Mouse (Mus musculus) bone marrow, adult 2 months (tissue): ENCODE data around the gene Ptprm. TPM values are rescaled to one million over a fixed set of nuclear protein-coding genes. Genes with fewer than 3 reads are reported as not detected.

ENCODE experiments used
- H3K27ac ChIP-seq: fragments of 200-500 bp; 2 replicates; pipeline ENCODE4 v1.5.1; 2012; ENCODE audit warnings: low read depth, mild to moderate bottlenecking, control low read depth, inconsistent platforms, low read length; ENCODE audit not compliant: control insufficient read depth, poor library complexity, insufficient read depth
- H3K4me1 ChIP-seq: fragments of 200-500 bp; 2 replicates; pipeline ENCODE4 v1.6.1; 2011; ENCODE audit warnings: low read length; ENCODE audit not compliant: control insufficient read depth, insufficient read depth
- H3K4me3 ChIP-seq: fragments of 200-500 bp; replicated peaks from 2 replicates; pipeline ENCODE3; 2011; ENCODE audit warnings: mild to moderate bottlenecking, low read depth, low read length, control low read depth; ENCODE audit not compliant: control insufficient read depth
- CTCF ChIP-seq: fragments of 200-500 bp; IDR thresholded peaks from 2 replicates; pipeline ENCODE4 v1.5.1; 2011; ENCODE audit warnings: low read length, control low read depth; ENCODE audit not compliant: control insufficient read depth, insufficient read depth
- POLR2A ChIP-seq: fragments of 200-500 bp; IDR thresholded peaks from 2 replicates; pipeline ENCODE4 v1.6.1; 2011; ENCODE audit warnings: low read depth, mild to moderate bottlenecking, control low read depth, low read length, borderline replicate concordance; ENCODE audit not compliant: control insufficient read depth
- WGBS: fragments of 180-500 bp; shearing (Covaris S2); methylation state at CpG from one replicate; pipeline ENCODE4 v1.1.7; 2018; 5-methylcytosine and 5-hydroxymethylcytosine counted together
- polyA plus RNA-seq: library from polyadenylated mRNA; stranded (reverse); fragments of >200 nt; gene quantifications from 2 replicates; pipeline ENCODE4 v1.2.4, GENCODE M21; 2011; ENCODE audit warnings: low replicate concordance; ENCODE audit not compliant: missing spikeins, insufficient read depth, insufficient read length

Ptprm gene
- polyA plus RNA-seq, 1 experiment, result 4.0 TPM

DNA sequence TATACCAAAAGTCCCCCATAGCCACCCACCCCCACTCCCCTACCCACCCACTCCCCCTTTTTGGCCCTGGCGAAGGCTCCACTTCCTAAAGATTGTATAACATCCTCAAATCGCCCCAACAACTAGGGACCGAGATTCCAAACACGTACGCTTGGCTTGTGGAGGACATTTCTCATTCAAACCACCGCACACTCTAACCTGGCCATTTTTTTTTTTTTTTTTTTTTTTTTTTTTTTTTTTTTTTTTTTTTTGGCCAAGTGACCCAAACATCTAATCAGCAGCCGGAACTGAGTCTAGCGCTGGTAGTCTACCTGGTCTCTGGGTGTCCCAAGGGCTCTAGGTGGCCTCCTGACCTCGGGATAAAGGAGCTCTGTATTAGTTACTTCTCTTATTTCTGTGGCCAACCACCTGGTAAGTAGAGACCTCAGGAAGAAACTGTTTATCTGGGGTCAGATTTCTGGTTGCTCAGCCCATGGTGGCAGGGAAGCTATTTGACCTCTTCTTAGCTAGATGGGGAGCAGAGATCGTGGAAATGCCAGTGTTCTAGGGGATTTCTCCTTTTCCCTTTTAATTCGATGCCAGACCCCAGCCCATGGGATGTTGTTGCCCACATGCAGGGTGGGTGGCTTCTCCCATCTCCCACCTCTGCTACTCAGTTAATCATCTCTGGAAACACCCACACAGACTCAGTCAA is 9.3 kb upstream of the Ptprm start:
- Histone ChIP-seq H3K4me3 (no peak overlapping the region), H3K4me1 (no peaks in the 10 kb centered on the region), H3K27ac (no peak overlapping the region)
- no peak for TF ChIP-seq POLR2A
- no peak for TF ChIP-seq CTCF
- WGBS, result 78% methylated on average over 11 of the region's 11 CpGs

DNA sequence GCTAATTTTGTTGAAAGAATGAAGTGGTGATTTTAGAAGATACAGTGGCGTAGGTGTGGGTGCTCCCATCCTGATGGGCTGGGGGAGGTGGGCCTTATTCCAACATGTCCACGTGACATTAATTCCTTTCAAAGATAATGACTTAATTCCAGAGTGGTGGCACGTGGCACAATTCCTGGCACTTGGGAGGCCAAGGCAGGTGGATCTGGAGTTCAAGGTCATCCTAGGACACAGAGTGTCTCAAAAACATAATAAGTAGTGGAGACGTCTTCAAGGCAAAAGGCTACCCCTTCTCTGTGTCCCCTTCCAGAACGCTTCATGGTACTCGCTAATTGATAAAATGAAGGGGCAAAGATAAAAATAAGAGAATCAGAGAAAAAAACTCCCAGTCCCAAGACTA is 7.9 kb upstream of the Ptprm start:
- WGBS, result 86% methylated on average over 6 of the region's 6 CpGs
- Histone ChIP-seq H3K4me3 (no peak overlapping the region), H3K4me1 (no peaks in the 10 kb centered on the region), H3K27ac (no peak overlapping the region)
- no peak for TF ChIP-seq POLR2A
- TF ChIP-seq CTCF, result no peak

DNA sequence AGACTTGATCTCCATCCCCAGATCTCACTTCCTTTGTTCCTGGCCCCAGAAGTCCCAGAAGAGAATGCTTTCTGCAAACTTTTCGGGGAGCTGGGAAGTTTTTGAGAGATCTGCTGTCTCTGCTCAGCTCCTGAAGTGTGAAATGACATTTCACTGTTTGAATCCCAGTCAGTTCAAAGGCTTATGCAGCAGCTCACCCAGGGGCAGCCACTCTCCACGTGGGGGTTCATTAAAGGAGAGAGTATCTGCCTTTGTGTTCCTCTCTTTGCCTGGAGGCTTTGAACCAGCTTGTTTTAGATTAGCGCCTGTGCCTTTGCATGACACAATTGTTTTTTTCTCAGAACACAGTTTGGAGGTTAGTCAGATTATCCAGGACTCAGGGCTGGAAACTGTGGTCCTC is 6.3 kb upstream of the Ptprm start:
- WGBS, result 52% methylated on average over 3 of the region's 3 CpGs
- Histone ChIP-seq H3K4me3 (no peak overlapping the region), H3K4me1 (no peaks in the 10 kb centered on the region), H3K27ac (no peak overlapping the region)
- TF ChIP-seq POLR2A (no peak), CTCF (no peak)

DNA sequence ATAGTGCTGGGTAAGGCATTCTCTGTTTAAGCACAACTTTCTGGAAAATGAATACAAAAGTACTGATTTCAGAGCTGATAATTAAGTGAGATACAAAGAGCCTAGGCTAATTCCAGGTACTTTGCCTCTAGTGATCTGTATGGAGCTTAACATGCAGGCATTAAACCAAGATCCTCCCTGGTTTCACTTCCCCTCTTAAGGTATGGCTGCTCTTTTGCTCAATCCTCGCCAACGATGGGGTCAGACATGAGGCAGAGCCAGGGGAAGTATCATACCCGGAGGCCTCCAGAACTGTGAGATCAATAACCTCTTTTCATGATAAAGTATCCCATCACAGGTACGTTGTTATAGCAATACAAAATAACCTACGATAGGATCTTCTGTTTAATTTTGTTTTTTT is 5.3 kb upstream of the Ptprm start:
- no peak overlapping the region for H3K27ac ChIP-seq
- no peaks in the 10 kb centered on the region for H3K4me1 ChIP-seq
- H3K4me3 ChIP-seq, result no peak overlapping the region
- TF ChIP-seq CTCF (no peak), POLR2A (no peak)
- 54% methylated on average over 5 of the region's 5 CpGs for WGBS

DNA sequence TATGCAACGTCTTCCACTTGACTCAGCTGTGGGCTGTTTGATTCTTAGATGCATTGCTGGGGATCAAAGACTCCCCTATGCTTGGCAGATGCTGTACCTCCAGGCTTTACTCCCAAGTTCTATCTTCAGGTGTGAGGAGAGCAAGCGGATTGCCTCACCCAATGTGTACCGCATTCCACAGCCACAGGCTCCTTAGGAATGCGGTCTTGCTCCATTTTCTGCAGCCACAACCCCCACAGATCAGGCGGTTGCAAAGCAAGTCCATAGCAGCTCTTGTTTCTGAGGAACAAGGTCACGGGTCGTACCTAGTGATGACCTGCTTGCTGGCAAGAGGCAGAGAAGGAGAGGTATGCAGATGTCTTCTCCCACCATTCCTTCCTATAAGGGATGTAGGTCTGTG is 4.3 kb upstream of the Ptprm start:
- WGBS, result 87% methylated on average over 7 of the region's 7 CpGs
- H3K27ac ChIP-seq, result no peak overlapping the region
- TF ChIP-seq CTCF, result no peak
- no peak for TF ChIP-seq POLR2A
- no peaks in the 10 kb centered on the region for H3K4me1 ChIP-seq
- no peak overlapping the region for H3K4me3 ChIP-seq

DNA sequence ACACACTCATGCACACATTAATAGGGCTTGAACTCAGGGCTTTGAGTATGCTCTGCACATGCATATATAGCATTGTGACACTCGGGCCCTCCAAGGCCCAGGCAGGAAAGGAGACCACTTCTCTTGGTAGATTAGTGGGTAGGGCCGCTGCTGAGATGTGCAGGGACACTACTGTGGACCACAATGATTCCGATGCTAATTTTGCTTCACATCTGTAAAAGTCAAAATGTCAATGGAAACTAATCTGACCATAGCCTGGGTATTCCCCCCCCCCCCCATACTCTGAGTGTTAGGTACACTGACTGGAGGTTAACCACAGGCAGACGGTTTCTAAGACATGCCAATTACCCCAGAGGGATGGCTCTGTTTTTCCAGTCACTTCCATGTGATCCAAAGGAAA is 2.9 kb upstream of the Ptprm start:
- H3K27ac ChIP-seq, result no peak overlapping the region
- H3K4me1 ChIP-seq, result no peaks in the 10 kb centered on the region
- TF ChIP-seq CTCF (no peak), POLR2A (no peak)
- 67% methylated on average over 4 of the region's 4 CpGs for WGBS
- H3K4me3 ChIP-seq, result no peak overlapping the region

DNA sequence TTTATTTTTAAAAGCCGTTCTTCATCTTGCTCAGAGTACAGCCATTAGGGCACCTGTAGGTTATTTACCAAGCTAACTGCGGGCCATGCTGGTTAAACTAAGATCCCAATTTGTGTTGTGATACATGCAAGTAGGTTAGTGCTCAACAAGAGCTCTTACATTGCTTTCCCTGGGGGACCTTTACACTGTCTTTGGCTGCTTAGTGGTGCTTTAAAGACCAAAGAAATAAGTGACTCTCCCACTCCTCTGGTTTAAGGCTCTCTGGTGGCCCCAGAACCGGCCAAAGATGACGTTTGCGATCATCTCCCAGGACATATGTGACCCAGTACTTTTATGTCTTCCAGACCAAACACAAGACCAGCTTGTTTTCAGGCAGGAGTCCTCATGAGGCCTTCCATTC is 994 bp upstream of the Ptprm start:
- H3K4me1 ChIP-seq, result no peaks in the 10 kb centered on the region
- TF ChIP-seq POLR2A, result no peak
- no peak for TF ChIP-seq CTCF
- no peak overlapping the region for H3K4me3 ChIP-seq
- no peak overlapping the region for H3K27ac ChIP-seq
- 65% methylated on average over 5 of the region's 5 CpGs for WGBS

DNA sequence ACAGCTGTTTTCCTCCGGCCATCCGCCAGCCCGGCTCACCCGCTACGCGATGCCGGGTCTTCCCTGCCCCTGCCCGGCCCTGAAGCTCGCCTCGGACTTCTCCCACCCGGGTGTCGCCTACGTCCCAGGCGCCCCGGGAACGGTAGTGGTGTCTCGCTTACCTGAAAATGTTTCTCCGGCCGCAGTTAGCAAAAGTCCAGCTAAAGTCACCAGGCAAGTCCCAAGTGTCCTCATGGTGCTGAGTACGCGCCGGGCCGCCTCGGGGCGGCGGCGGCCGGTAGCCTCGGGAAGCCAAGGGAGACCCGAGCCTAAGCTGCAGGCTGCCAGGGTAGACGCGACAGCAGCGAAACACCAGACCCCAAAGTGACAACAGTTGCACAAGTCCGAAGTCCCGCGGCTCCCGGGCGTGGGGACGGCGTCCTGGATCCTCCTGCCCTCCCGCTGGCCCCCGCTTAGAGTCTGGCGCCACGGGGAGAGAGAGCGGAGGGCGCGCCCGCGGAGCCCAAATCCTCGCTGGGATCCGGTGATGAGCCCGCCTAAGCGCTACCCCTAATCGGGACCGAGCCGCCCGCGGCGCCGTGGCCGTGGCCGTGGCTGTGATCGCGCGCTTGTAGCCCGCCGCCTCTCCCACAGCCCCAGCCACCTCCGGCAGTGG is 334 bp downstream of the Ptprm start:
- under 1% methylated on average over 68 of the region's 68 CpGs for WGBS
- Histone ChIP-seq H3K27ac (peak overlapping the region; percentile 15; the same call in 1 of the 2 replicates), H3K4me1 (no peaks in the 10 kb centered on the region), H3K4me3 (peak overlapping the region; percentile 12)
- TF ChIP-seq CTCF (no peak), POLR2A (no peak)
